Mouse (Mus musculus): ENCODE data around the gene Atp6v0d1.
A peak's percentile ranks its signal among the peaks of the same experiment; 100 is the strongest.

Gene Atp6v0d1

GRCm38 (mm10) chr8:105504617-105505016 lies 61.2 kb downstream of the Atp6v0d1 start:
- no peak for DNase-seq (ENCODE audit: low spot score in 2 of 2)

GRCm38 (mm10) chr8:105499787-105500186 lies 66.1 kb downstream of the Atp6v0d1 start:
- peak in 1 of 2 experiments; percentile 60 for DNase-seq (ENCODE audit: low spot score in 2 of 2)

DNA sequence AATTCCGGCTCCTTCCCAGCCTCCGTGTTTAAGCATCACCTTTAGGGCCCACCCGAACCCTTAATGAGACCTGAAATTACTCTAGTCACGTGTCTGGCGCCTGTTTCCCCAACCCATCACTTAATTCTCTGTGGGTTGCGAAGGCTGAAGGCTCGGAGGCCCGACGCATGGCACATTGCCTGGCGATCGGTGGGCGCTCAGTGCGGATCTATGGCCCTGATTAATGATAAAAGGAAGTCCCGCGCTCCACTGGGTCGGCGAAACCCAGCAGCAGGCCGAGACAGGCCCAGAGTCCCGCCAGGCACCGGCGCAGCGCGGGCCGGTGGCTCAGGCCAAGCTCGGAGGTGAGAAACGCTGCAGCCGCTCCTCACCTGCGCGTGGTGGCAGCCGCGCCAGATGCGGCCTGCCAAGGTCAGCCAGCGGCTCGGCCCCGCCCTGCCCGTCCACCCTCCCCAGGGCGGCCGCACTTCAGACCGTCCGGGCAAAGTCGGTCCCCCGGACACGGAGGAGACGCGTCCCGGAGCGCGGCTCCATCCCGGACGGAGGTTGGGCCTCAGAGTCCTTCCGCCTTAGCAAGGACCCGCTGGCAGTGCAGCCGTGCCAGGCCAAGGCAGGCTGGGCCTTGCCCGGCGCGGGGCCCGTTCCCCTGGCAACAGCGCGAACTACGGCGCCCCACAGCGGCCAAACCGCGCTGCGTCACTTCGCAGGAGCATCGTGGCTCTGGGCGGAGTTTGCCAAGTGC lies 69.2 kb downstream of the Atp6v0d1 start, which contains the start of gene Zdhhc1:
Zdhhc1 (minus strand) TSS at position 464 of the 742 bp plus-strand sequence.
- DNase-seq (ENCODE audit: low spot score in 2 of 2): peak; percentile 82 to 92

DNA sequence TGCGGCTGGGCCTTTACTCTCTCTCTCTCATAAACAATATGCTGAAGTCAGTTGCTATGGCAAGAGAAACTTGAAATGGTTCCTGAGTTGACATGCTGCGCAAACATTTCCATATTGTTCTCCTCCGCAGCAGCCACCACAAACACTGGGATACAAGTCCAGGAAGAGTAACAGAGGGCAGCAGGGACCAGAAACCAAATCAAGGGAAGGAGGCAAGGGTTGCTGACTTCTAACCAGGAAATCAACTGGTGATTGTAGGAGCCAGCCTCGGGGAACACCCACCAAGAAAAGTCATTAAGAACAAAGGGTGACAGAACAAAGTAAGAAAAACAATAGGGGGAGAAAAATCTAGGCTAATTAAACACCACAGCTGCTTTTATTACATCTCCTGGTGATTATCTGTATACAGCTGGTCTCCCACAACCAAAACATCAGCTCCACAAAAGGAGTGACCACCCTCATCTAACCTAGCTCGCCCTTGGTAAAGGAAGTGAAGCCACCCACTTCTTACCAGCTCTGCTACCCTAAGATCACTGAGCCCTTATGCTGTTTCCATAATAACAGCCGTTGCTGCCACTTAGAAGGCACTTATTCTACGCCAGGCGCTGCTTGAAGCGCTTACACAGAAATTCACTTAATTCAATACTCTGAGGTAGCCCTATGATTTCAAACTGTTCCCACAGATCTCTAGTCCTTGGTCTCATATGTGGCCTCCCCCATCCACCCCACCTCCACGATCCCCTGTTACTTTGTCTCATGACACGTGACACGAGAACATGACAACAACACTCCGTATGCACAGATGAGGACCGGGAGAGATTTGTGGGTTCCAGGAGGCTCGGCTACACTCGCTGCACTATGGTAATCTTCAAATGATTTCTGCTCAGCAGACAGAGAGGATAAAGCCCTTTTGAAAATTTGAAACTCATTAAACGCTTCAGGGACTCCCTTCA lies 70.2 kb downstream of the Atp6v0d1 start:
- DNase-seq (ENCODE audit: low spot score in 2 of 2): peak in 1 of 2 experiments; percentile 55

DNA sequence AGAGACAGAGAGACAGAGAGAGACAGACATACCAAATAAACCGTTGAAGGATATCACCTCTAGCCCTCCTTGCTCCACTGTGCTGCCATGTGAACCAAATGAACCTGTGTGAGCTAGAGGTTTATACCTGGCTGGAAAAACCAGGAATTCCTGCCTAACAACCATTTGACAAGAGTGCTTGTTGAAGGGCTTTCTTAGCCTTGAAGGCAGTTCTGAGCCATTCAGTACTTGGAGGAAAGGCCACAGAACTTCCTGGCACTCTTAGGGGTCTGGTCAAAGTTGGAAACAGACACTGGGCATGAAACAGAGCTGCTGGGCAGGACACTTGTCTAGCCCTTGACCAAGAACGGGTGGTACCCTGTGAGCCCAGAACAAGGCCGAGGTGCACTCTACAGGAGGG lies 71.3 kb downstream of the Atp6v0d1 start:
- no peak for DNase-seq (ENCODE audit: low spot score in 2 of 2)

DNA sequence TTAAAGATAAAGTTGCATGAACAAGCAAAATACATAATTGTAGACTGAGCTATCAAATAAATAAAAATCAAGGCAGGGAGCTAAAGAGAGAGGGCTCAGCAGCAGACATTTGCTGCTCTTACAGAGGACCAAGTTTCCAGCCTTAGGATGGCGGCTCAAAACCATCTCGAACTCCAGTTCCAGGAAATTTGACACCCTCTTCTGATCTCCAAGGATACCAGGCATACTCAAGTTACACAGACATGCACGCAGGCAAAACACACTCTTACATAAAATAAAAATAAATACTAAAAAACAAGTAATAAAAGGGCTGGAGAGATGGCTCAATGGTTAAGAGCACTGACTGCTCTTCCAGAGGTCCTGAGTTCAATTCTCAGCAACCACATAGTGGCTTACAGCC lies 72.4 kb downstream of the Atp6v0d1 start:
- DNase-seq (ENCODE audit: low spot score in 2 of 2): no peak

DNA sequence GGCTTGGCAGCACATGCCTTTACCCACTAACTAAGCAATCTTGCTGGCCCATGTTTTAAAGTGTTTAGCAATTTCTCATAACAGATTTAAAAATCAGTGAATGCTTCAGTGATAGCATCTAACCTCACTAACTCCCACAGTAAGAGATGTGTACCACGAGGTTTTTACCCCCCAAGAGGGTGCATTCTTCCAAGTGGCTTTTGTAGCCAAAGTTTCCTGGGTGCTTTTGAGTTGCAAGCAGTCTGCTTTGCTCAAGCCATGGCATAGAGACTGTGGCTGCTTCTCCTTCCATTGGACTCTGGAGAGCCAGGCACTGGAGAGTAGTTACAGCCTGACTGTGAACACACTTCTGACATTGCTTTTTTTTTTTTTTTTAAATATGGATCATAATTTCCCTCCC lies 76.6 kb downstream of the Atp6v0d1 start:
- no peak for DNase-seq (ENCODE audit: low spot score in 2 of 2)

- no peak for DNase-seq (ENCODE audit: low spot score in 2 of 2)
Observed at GRCm38 (mm10) chr8:105488082-105488481, 77.8 kb downstream of the Atp6v0d1 start.

GRCm38 (mm10) chr8:105484392-105484791 lies 81.5 kb downstream of the Atp6v0d1 start:
- DNase-seq (ENCODE audit: low spot score in 2 of 2): peak; percentile 43 to 74

- DNase-seq (ENCODE audit: low spot score in 2 of 2): no peak
Observed at GRCm38 (mm10) chr8:105484030-105484368, 81.8 kb downstream of the Atp6v0d1 start.

DNA sequence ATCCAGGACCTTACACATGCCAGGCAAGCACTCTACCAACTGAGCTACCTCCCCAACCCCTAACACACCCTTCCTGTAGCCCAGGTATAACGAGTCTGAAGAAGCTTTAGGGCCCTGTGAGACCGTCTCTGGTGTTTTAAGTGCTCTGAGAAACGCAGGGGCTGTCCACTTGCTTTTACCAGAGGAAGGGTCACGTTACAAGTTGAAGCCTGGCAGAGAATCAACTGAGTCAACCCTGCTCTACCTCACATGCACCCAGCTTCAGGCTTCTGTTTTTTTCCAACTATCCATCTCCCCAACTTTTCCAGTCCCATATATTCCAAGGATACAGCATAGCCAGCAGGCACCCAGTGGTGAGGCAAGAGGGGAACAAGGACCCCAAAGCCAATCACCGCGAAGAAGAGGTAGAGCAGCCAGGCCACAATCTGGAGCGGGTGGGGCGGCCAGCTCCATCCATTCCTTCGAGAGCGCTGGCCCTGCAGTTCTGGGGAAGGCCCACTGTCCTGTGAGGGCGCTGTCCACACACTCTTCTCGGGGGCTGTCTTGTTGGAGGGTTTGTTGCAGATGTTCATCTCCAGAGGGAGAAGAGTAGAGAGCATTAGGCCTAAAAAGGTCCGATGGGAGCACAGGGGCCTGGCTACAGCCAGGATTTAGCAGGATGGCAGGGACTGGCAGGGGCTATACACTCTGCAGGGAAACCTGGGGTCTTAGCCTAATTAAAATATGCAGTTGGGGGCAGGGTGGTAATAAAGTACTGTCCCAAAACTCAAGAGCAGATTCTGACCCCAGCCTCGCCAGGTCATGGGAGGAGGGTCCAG lies 82.4 kb downstream of the Atp6v0d1 start:
- peak in 1 of 2 experiments; percentile 70 for DNase-seq (ENCODE audit: low spot score in 2 of 2)

DNA sequence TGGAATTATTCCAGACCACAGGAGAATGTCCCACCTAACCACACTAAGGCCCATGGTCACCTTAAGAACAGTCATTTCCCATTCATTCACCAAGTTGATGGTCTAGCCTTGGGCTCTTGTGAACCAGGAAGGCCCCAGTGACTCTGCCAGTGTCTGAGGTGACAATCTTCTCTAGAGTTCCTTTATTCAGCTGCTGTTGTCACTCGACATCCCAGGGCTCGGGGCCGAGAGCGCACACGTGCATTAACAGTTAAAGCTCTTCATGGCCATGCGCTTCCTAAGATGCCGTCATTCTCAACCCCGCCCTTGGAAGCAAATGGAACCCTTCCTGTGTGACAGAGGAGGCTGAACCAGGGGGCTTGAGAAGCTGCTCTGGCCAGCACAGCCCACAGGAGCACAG lies 83.7 kb downstream of the Atp6v0d1 start:
- no peak for DNase-seq (ENCODE audit: low spot score in 2 of 2)

GRCm38 (mm10) chr8:105481453-105481852 lies 84.4 kb downstream of the Atp6v0d1 start:
- DNase-seq (ENCODE audit: low spot score in 2 of 2): peak; percentile 57 to 83

DNA sequence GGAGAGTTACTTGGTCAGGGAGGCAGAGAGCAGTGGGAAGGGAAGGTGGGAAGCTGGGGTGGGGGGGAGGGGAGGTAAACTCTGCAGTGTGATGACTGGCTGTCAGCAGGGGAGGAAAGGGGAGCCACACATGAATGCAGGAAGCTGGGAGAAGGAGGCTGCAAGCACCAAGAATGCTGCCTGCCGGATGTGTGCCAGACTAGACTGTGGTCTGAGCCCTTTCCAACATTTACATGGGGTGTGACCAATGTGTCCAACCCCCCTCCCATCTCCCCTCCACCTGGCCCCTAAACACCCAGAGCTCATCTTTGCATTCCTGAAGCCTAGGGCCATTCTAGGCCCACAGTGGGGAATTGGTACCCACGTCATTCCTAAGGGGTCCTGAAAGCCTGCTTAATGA lies 84.8 kb downstream of the Atp6v0d1 start:
- no peak for DNase-seq (ENCODE audit: low spot score in 2 of 2)

GRCm38 (mm10) chr8:105477792-105478191 lies 88.1 kb downstream of the Atp6v0d1 start:
- DNase-seq (ENCODE audit: low spot score in 2 of 2): no peak

- peak; percentile 58 to 83 for DNase-seq (ENCODE audit: low spot score in 2 of 2)
Observed at GRCm38 (mm10) chr8:105476628-105477413, 89.0 kb downstream of the Atp6v0d1 start.

- DNase-seq (ENCODE audit: low spot score in 2 of 2): no peak
Observed at GRCm38 (mm10) chr8:105476161-105476560, 89.7 kb downstream of the Atp6v0d1 start.

- DNase-seq (ENCODE audit: low spot score in 2 of 2): no peak
Observed at GRCm38 (mm10) chr8:105475742-105476141, 90.1 kb downstream of the Atp6v0d1 start.

DNA sequence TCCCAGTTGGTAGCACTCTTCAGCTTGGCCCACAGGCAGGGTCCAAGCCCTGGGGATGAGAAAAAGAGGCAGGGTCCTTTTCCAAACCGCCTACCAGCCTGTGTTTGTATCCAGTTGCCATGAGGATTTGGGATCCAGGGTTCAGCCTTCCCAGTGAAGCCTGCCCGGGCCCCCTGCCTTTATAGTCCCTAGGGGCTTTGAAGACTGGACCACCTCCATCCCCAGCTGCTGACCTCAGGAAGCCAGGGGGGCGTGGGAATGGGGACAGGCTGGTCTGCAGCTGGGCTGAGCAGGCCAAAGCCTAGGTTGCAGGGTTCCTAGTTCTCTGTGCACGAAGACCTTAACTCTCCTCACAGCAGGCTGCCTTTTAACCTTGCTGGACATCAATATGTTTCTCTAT lies 90.6 kb downstream of the Atp6v0d1 start:
- no peak for DNase-seq (ENCODE audit: low spot score in 2 of 2)

DNA sequence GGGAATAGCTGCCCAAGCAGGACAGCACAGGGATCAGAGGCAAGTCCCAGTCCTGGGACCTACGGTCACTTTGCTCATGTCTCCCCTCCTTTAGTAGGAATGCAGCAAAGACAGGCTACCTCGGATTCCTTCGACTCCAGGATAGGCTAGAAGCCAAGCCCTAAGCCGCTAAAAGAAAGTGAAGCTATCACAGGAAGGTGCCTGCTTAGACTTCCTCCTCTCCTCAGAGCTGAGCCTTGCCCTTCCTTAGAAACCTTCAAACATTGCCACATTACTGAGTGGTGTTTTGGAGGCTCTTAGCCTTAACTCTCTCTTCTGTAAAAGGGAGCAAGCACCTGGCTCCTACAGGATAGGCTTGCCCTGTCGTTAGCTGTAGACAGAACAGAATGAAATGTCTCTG lies 91.2 kb downstream of the Atp6v0d1 start:
- DNase-seq (ENCODE audit: low spot score in 2 of 2): no peak

Data from spleen, postnatal 4 days (tissue).